Mouse (Mus musculus): ENCODE results near the gene Ktn1. TPM values are rescaled to one million over a fixed set of nuclear protein-coding genes. Genes with fewer than 3 reads are reported as not detected.
A peak's percentile ranks its signal among the peaks of the same experiment; 100 is the strongest.

The Ktn1 gene
- polyA plus RNA-seq, 1 experiment from 2014 or later, result 106 TPM

DNA sequence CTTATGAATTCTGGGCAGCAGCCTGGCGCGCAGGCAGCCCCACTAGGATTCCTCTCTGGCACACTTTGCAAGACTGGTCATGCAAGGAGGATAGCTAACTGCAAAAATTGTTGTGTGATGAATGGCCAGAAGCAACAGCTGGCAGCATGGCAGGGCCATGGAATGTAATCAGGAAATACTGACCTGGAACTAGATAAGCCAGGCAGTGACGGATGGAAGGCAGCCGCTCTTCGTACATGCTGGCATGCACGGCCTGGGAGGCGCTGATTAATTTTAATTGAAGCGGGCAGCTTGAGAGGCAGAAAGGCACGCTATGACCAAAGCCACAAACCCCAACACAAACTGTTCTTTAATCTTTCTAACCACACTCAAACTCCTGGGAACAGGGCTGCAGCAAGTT lies 13.8 kb upstream of the Ktn1 start:
- Histone ChIP-seq H3K9me3 (ENCODE audit: control insufficient read depth, low read length) (no peaks in the 10 kb centered on the region), H3K27ac (ENCODE audit: low read depth, low read length) (no peak overlapping the region), H3K9ac (ENCODE audit: low read length) (no peak overlapping the region), H3K4me2 (ENCODE audit: low read depth, low read length, severe bottlenecking) (no peak overlapping the region), H3K4me1 (replicated peaks; ENCODE audit: control insufficient read depth, insufficient read depth, low read length) (no peaks in the 10 kb centered on the region), H3K36me3 (ENCODE audit: control insufficient read depth, insufficient read depth, low read length) (no peaks in the 10 kb centered on the region), H3K4me3 (ENCODE audit: low read depth, low read length) (no peak overlapping the region), H3K27me3 (ENCODE audit: control insufficient read depth, insufficient read depth, low read length) (no peaks in the 10 kb centered on the region)
- DNase-seq (ENCODE audit: low spot score) (no peak), ATAC-seq (replicated peaks; ENCODE audit: low FRiP score) (no peak)
- WGBS, result 81% methylated on average over 9 of the region's 9 CpGs

DNA sequence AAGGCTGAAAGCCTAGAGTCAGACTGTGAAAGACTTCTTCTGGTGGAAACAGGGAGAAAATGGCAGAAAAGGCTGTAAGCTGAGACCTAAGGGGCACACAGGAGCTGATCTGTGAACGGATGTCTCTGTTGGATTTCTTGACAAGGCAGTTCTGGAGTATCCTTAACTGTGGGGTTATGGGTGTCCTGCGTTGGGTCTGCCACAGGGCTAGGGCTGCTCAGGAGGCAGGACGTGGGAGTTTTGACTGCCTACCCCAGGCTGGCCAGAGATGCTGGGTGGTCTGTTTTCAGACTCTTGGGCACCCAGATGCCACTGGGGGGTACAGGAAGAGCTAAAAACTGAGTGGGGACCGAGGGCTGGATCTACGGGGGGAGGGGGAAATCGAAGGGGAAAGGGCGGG lies 13.4 kb upstream of the Ktn1 start:
- H3K27ac ChIP-seq (ENCODE audit: low read depth, low read length), result no peak overlapping the region
- WGBS, result 75% methylated on average over 7 of the region's 7 CpGs

GRCm38 (mm10) chr14:47638316-47638895 lies 9.8 kb upstream of the Ktn1 start:
- H3K36me3 ChIP-seq (ENCODE audit: control insufficient read depth, insufficient read depth, low read length), result no peaks in the 10 kb centered on the region
- DNase-seq (ENCODE audit: low spot score) (no peak), ATAC-seq (replicated peaks; ENCODE audit: low FRiP score) (no peak)
- H3K4me2 ChIP-seq (ENCODE audit: low read depth, low read length, severe bottlenecking), result no peak overlapping the region
- H3K27me3 ChIP-seq (ENCODE audit: control insufficient read depth, insufficient read depth, low read length), result no peaks in the 10 kb centered on the region
- H3K9ac ChIP-seq (ENCODE audit: low read length), result no peak overlapping the region
- WGBS, result 86% methylated on average over 4 of the region's 4 CpGs
- no peaks in the 10 kb centered on the region for H3K4me1 ChIP-seq (replicated peaks; ENCODE audit: control insufficient read depth, insufficient read depth, low read length)
- no peak overlapping the region for H3K27ac ChIP-seq (ENCODE audit: low read depth, low read length)
- no peaks in the 10 kb centered on the region for H3K9me3 ChIP-seq (ENCODE audit: control insufficient read depth, low read length)
- no peak overlapping the region for H3K4me3 ChIP-seq (ENCODE audit: low read depth, low read length)

More for the DNA sequence above, 13.4 kb upstream of the Ktn1 start:
- DNase-seq (ENCODE audit: low spot score) (no peak), ATAC-seq (replicated peaks; ENCODE audit: low FRiP score) (no peak)
- H3K36me3 ChIP-seq (ENCODE audit: control insufficient read depth, insufficient read depth, low read length), result no peaks in the 10 kb centered on the region
- H3K27me3 ChIP-seq (ENCODE audit: control insufficient read depth, insufficient read depth, low read length), result no peaks in the 10 kb centered on the region
- no peak overlapping the region for H3K9ac ChIP-seq (ENCODE audit: low read length)
- no peaks in the 10 kb centered on the region for H3K4me1 ChIP-seq (replicated peaks; ENCODE audit: control insufficient read depth, insufficient read depth, low read length)
- H3K4me2 ChIP-seq (ENCODE audit: low read depth, low read length, severe bottlenecking), result no peak overlapping the region
- no peaks in the 10 kb centered on the region for H3K9me3 ChIP-seq (ENCODE audit: control insufficient read depth, low read length)
- H3K4me3 ChIP-seq (ENCODE audit: low read depth, low read length), result no peak overlapping the region

DNA sequence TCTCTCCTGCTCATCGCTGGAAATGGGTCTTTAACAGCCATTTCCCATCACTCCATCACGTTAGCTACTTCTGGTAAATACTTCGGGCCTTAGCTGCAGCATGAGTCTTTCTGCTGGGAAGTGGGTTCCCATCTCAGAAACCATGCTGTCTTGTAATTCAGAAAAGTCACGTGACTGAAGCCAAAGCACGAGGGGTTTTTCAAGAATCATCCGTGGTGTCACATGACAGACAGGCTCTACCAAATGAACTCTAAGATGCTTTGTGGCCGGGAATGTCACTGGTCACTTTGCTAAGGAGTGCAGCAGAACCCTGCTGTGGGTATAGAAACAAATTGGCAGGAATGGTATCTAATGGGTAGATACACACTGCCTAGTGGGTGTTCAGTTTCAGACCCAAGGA lies 2.6 kb upstream of the Ktn1 start:
- Histone ChIP-seq H3K36me3 (ENCODE audit: control insufficient read depth, insufficient read depth, low read length) (no peaks in the 10 kb centered on the region), H3K9me3 (ENCODE audit: control insufficient read depth, low read length) (no peaks in the 10 kb centered on the region), H3K4me1 (replicated peaks; ENCODE audit: control insufficient read depth, insufficient read depth, low read length) (peaks cover 3% of the 10 kb centered on the region; the same call in 1 of the 2 replicates), H3K4me2 (ENCODE audit: low read depth, low read length, severe bottlenecking) (no peak overlapping the region), H3K27ac (ENCODE audit: low read depth, low read length) (no peak overlapping the region), H3K27me3 (ENCODE audit: control insufficient read depth, insufficient read depth, low read length) (no peaks in the 10 kb centered on the region), H3K4me3 (ENCODE audit: low read depth, low read length) (no peak overlapping the region), H3K9ac (ENCODE audit: low read length) (no peak overlapping the region)
- 67% methylated on average over 7 of the region's 7 CpGs for WGBS
- no peak for DNase-seq (ENCODE audit: low spot score)
- ATAC-seq (replicated peaks; ENCODE audit: low FRiP score), result no peak

DNA sequence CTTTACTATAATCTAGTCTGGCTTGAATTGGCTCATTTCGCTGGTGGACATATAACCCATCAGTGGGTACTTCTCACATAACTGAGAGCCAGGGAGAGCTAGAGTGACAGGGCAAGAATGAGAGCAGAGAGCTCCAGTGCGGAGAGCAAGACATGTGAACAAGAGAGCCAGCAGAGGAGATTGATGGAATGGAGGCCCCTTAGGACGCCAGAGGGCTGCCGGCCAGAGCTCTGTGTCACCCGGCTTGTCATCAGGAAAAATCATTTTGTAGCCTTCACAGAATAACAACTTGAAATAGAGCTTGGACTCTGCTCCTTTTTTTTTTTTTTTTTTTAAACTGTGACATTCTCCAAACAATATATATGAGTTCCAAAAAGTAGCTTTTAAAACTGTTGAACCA lies 2.0 kb upstream of the Ktn1 start:
- no peak overlapping the region for H3K4me3 ChIP-seq (ENCODE audit: low read depth, low read length)
- no peak for DNase-seq (ENCODE audit: low spot score)
- peaks cover 5% of the 10 kb centered on the region; the same call in 1 of the 2 replicates for H3K4me1 ChIP-seq (replicated peaks; ENCODE audit: control insufficient read depth, insufficient read depth, low read length)
- no peak overlapping the region for H3K27ac ChIP-seq (ENCODE audit: low read depth, low read length)
- H3K4me2 ChIP-seq (ENCODE audit: low read depth, low read length, severe bottlenecking), result no peak overlapping the region
- no peaks in the 10 kb centered on the region for H3K27me3 ChIP-seq (ENCODE audit: control insufficient read depth, insufficient read depth, low read length)
- no peaks in the 10 kb centered on the region for H3K9me3 ChIP-seq (ENCODE audit: control insufficient read depth, low read length)
- no peak for ATAC-seq (replicated peaks; ENCODE audit: low FRiP score)
- 71% methylated on average over 5 of the region's 5 CpGs for WGBS
- H3K9ac ChIP-seq (ENCODE audit: low read length), result no peak overlapping the region
- H3K36me3 ChIP-seq (ENCODE audit: control insufficient read depth, insufficient read depth, low read length), result no peaks in the 10 kb centered on the region

GRCm38 (mm10) chr14:47646696-47647516 lies 1.3 kb upstream of the Ktn1 start:
- Histone ChIP-seq H3K4me3 (ENCODE audit: low read depth, low read length) (no peak overlapping the region), H3K36me3 (ENCODE audit: control insufficient read depth, insufficient read depth, low read length) (no peaks in the 10 kb centered on the region), H3K9me3 (ENCODE audit: control insufficient read depth, low read length) (no peaks in the 10 kb centered on the region), H3K4me1 (replicated peaks; ENCODE audit: control insufficient read depth, insufficient read depth, low read length) (peaks cover 5% of the 10 kb centered on the region; the same call in 1 of the 2 replicates), H3K27ac (ENCODE audit: low read depth, low read length) (no peak overlapping the region), H3K27me3 (ENCODE audit: control insufficient read depth, insufficient read depth, low read length) (no peaks in the 10 kb centered on the region), H3K9ac (ENCODE audit: low read length) (no peak overlapping the region), H3K4me2 (ENCODE audit: low read depth, low read length, severe bottlenecking) (no peak overlapping the region)
- WGBS, result 72% methylated on average over 9 of the region's 9 CpGs
- ATAC-seq (replicated peaks; ENCODE audit: low FRiP score) (no peak), DNase-seq (ENCODE audit: low spot score) (no peak)

- DNase-seq (ENCODE audit: low spot score), result peak; percentile 91
- Histone ChIP-seq H3K27ac (ENCODE audit: low read depth, low read length) (peak overlapping the region; percentile 87), H3K27me3 (ENCODE audit: control insufficient read depth, insufficient read depth, low read length) (no peaks in the 10 kb centered on the region), H3K9me3 (ENCODE audit: control insufficient read depth, low read length) (no peaks in the 10 kb centered on the region), H3K4me3 (ENCODE audit: low read depth, low read length) (peak overlapping the region; percentile 93), H3K9ac (ENCODE audit: low read length) (peak overlapping the region; percentile 97), H3K4me1 (replicated peaks; ENCODE audit: control insufficient read depth, insufficient read depth, low read length) (peaks cover 5% of the 10 kb centered on the region; the same call in 1 of the 2 replicates), H3K36me3 (ENCODE audit: control insufficient read depth, insufficient read depth, low read length) (no peaks in the 10 kb centered on the region), H3K4me2 (ENCODE audit: low read depth, low read length, severe bottlenecking) (peak overlapping the region; percentile 81)
- ATAC-seq (replicated peaks; ENCODE audit: low FRiP score), result peak; percentile 95
- 1% methylated on average over 45 of the region's 82 CpGs for WGBS
These were observed 720 bp downstream of the Ktn1 start for GRCm38 (mm10) chr14:47648706-47649630.

GRCm38 (mm10) chr14:47649631-47650337 lies 1.5 kb downstream of the Ktn1 start:
- peaks cover 5% of the 10 kb centered on the region; the same call in 1 of the 2 replicates for H3K4me1 ChIP-seq (replicated peaks; ENCODE audit: control insufficient read depth, insufficient read depth, low read length)
- ATAC-seq (replicated peaks; ENCODE audit: low FRiP score), result peak; percentile 83
- peak; percentile 84 for DNase-seq (ENCODE audit: low spot score)
- H3K27ac ChIP-seq (ENCODE audit: low read depth, low read length), result peak overlapping the region; percentile 87
- H3K4me3 ChIP-seq (ENCODE audit: low read depth, low read length), result peak overlapping the region; percentile 93
- no peaks in the 10 kb centered on the region for H3K36me3 ChIP-seq (ENCODE audit: control insufficient read depth, insufficient read depth, low read length)
- no peaks in the 10 kb centered on the region for H3K9me3 ChIP-seq (ENCODE audit: control insufficient read depth, low read length)
- peak overlapping the region; percentile 81 for H3K4me2 ChIP-seq (ENCODE audit: low read depth, low read length, severe bottlenecking)
- peak overlapping the region; percentile 97 for H3K9ac ChIP-seq (ENCODE audit: low read length)
- WGBS, result under 1% methylated on average over 45 of the region's 46 CpGs
- H3K27me3 ChIP-seq (ENCODE audit: control insufficient read depth, insufficient read depth, low read length), result no peaks in the 10 kb centered on the region
